Mouse (Mus musculus): Measurements from ENCODE around the gene Ror2.

GRCm38 (mm10) chr13:53232419-53232818 is 53.5 kb downstream of the Ror2 start:
- TF ChIP-seq TAL1 (IDR thresholded peaks at IDR 0.05; ENCODE audit: low read length) (no peak), GATA1 (IDR thresholded peaks at IDR 0.05; ENCODE audit: low read length) (no peak)

All from erythroblast, embryonic 14.5 days (primary cell).